Mouse (Mus musculus): ENCODE measurements around the gene Wee1. TPM values are rescaled to one million over a fixed set of nuclear protein-coding genes. Genes with fewer than 3 reads are reported as not detected.
A peak's percentile ranks its signal among the peaks of the same experiment; 100 is the strongest.
"Not testable (repeated sequence)": the region's sequence is repeated elsewhere in the genome, so short reads cannot be mapped to it uniquely, and the experiment has no call there.

Wee1 gene
- total RNA-seq, 2 experiments from 2014 or later, result 8.4 to 8.5 TPM

- DNase-seq (ENCODE audit: low spot score in 2 of 2), result peak; percentile 41 to 63
These were observed 948 bp downstream of the Wee1 start for GRCm38 (mm10) chr7:110122565-110123422.

DNA sequence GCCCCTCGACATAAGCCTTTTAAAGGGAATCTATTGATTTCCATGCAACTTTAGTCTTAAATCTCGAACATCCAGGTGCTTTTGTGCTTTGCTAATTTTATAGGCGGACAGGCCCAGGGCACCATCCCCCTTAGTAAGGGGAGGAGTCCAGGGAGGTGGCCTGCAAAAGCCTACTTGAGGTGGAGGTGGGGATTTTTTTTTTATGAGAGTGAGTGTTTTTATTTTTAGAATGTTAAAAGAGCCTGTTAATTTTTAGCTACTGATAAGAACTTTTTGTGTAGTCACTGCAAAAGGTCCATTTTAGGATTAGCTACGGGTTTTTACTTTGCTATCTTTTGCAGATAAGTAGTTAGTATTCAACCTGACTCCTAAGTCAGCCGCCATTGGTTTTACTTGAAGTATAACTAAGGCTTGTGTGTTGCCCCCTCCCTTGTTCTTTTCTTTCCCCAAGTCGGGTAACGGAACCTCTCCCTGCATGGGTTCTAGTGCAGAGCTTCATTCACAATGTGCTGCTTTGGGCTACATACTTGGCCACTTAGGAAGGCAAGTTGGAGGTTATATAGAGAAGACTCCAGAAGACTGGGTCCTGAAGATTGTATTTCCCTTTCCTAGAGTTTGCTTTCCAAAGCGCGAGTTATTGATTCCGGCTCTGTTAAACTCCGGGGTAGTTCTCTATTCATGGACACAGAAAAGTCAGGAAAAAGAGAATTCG lies 2.2 kb downstream of the Wee1 start:
- DNase-seq (ENCODE audit: low spot score in 2 of 2), result no peak

DNA sequence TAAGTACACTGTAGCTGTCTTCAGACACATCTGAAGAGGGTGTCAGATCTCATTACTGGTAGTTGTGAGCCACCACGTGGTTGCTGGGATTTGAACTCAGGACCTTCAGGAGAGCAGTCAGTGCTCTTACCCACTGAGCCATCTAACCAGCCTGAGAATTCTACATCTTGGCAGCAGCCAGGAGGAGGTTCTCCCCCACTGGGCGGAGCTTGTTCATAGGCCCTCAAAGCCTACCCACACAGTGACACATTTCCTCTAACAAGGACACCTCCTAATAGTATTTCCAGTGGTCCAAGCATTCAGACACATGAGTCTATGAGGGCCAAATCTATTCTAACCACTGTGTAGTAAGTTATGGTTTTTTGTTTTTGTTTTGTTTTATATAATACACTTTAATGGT lies 6.7 kb downstream of the Wee1 start:
- DNase-seq (ENCODE audit: low spot score in 2 of 2), result no peak

GRCm38 (mm10) chr7:110132272-110132671 lies 10.4 kb downstream of the Wee1 start:
- not testable (repeated sequence) for DNase-seq (ENCODE audit: low spot score in 2 of 2)

DNA sequence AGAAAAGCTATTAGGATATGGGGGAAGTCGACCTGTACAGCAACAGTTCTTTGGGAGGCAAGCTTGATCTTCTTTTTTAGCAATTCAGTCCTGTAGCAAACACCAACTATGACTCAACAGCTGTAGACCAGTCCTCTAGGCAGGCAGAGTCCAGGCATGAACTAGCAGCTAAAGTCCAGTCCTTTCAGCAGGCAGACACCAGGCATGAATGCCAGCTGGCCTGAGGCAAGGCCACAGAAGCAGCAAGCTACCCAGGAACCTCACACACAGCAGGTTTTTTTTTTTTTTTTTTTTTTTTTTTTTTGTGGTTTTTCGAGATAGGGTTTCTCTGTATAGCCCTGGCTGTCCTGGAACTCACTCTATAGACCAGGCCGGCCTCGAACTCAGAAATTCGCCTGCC lies 12.1 kb downstream of the Wee1 start:
- no peak for DNase-seq (ENCODE audit: low spot score in 2 of 2)

- DNase-seq (ENCODE audit: low spot score in 2 of 2), result no peak
These were observed 16.7 kb downstream of the Wee1 start for GRCm38 (mm10) chr7:110138538-110138937.

DNA sequence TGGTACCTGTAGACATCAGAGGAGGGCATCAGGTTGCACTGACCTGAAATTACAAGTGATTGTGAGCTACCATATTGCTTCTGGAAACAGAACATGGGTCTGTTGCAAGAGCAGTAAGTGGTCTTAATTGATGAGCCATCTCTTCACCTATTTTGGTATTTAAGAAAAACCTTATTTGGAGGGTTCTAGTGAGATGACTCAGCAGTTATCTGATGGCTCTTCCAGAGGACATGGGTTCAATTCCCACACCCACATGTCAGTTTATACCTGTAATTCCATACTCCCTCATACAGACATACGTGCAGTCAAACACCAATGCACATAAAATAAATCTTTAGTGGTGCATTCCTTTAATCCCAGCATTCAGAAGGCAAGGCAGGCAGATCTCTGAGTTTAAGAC lies 22.0 kb downstream of the Wee1 start:
- no peak for DNase-seq (ENCODE audit: low spot score in 2 of 2)

GRCm38 (mm10) chr7:110152891-110153290 lies 31.0 kb downstream of the Wee1 start:
- DNase-seq (ENCODE audit: low spot score in 2 of 2), result no peak

GRCm38 (mm10) chr7:110156712-110157260 lies 34.9 kb downstream of the Wee1 start:
- DNase-seq (ENCODE audit: low spot score in 2 of 2), result no peak

- no peak for DNase-seq (ENCODE audit: low spot score in 2 of 2)
These were observed 35.5 kb downstream of the Wee1 start for GRCm38 (mm10) chr7:110157261-110157910.

GRCm38 (mm10) chr7:110158073-110158472 lies 36.2 kb downstream of the Wee1 start:
- no peak for DNase-seq (ENCODE audit: low spot score in 2 of 2)

DNA sequence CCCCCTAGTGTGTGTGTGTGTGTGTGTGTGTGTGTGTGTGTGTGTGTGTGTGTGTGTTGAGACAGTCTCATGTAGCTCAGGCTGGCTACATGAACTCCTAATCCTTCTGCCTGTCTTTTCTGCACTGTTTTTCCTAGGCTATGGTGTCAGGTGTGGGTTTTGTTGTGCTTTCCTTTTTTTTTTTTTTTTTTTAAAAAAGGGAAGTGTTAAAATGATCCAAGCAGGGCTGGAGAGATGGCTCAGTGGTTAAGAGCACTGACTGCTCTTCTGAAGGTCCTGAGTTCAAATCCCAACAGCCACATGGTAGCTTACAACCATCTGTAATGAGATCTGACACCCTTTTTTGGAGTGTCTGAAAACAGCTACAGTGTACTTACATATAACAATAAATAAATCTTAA lies 38.3 kb downstream of the Wee1 start:
- not testable (repeated sequence) for DNase-seq (ENCODE audit: low spot score in 2 of 2)

DNA sequence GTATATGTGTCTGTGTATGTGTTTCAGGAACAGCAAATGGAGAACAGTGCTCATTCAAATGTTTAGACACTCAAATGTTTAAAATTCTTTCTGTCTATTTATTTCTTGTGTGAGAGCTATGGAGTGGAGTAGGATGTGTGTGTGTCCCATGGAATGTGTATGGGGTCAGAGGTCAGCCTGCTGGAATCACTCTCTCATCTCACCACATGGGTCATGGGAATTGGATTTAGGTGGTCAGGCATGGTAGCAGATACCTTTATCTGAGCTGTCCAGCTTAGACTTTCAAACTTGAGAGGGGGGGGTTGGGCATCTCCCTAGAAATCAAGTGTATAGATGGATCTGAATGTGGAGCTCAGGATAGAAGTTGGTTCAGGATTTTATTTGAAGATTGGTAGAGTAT lies 38.8 kb downstream of the Wee1 start:
- DNase-seq (ENCODE audit: low spot score in 2 of 2), result no peak

- no peak for DNase-seq (ENCODE audit: low spot score in 2 of 2)
These were observed 41.2 kb downstream of the Wee1 start for GRCm38 (mm10) chr7:110163024-110163423.

- DNase-seq (ENCODE audit: low spot score in 2 of 2), result peak; percentile 80 to 85
These were observed 42.3 kb downstream of the Wee1 start for GRCm38 (mm10) chr7:110164103-110164681.

DNA sequence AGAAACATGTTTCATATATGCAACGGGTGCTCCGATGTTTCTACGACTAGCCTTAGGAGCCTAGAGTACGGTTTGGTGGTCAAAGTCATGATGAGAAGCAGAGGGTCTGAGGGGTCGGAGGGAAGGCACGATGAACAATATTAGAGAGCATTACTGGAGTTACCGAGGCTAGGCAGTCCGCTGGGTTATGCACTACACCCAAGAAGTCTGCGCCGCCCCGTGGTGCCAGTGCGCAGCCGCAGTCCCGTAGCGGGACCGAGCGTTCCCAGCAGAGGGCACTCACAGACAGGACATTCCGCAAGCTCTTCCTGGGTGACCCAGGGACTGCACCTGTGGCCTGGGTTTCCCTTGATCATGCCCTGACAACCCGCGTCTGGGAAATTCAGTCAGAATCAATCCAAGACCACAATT lies 42.9 kb downstream of the Wee1 start:
- DNase-seq (ENCODE audit: low spot score in 2 of 2), result peak; percentile 93 to 95

- DNase-seq (ENCODE audit: low spot score in 2 of 2), result no peak
These were observed 44.4 kb downstream of the Wee1 start for GRCm38 (mm10) chr7:110166233-110166632.

GRCm38 (mm10) chr7:110179208-110179607 lies 57.4 kb downstream of the Wee1 start:
- no peak for DNase-seq (ENCODE audit: low spot score in 2 of 2)

DNA sequence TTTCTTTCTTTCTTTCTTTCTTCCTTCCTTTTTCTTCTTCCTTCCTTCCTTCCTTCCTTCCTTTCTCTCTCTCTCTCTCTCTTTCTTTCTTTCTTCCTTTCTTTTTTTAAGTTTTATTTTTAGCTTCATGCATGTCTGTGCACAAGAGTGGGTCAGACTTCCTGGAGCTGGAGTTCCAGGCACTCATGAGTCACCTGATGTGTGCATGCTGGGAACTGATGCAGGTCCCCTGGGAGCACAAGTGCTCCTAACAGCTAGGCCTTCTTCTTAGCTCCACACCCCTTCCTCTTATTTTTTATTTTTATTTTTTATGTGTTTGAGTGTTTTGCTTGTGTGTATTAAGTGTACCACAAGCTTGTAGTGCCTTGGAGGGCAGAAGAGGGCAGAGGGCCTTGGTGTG lies 58.8 kb downstream of the Wee1 start:
- no peak for DNase-seq (ENCODE audit: low spot score in 2 of 2)

GRCm38 (mm10) chr7:110181446-110181845 lies 59.6 kb downstream of the Wee1 start:
- DNase-seq (ENCODE audit: low spot score in 2 of 2), result no peak

- DNase-seq (ENCODE audit: low spot score in 2 of 2), result no peak
These were observed 62.8 kb downstream of the Wee1 start for GRCm38 (mm10) chr7:110184608-110185007.
